Mouse (Mus musculus) left cerebral cortex, postnatal 36 days (tissue): ENCODE data around the gene Olfr357. TPM values are rescaled to one million over a fixed set of nuclear protein-coding genes. Genes with fewer than 3 reads are reported as not detected.

Experiments
- DNase-seq, 2 experiments: peaks; one replicate each; pipeline ENCODE4 v3.0.0; 2021 to 2022; ENCODE audit warnings: low spot score in 2 of 2, mixed read lengths in 1 of 2
- intact Hi-C: fragments of 180-260 bp; cut with DNase I; formaldehyde crosslinking; loops from one replicate; pipeline ENCODE4 v1.15.1; 2025
- total RNA-seq, 2 experiments: library from RNA; stranded (reverse); gene quantifications; 2 replicates each; pipeline ENCODE4 v1.2.3; 2021

The Olfr357 gene
- total RNA-seq, result not detected

DNA sequence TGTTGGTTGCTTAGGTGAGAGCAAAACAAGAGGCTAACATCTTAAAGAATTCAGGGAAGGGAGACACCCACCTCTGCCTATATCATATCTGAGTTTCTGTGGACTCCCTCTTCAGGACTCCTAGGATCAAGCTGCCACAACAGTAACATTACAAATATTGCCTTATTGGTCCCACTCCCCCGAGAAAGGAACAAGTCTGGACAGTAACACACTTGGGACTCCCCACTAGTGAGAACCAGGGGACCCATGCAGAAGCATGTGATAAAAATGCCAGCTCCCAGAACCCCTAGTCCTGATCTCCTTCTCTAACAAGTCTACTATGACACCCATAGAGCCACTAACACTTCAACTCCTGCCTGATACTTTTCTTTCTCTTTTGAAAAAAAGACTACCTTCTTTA, at the start of gene Olfr357:
Gene Olfr357, plus strand, starts transcription at position 301 of the 400 bp plus-strand sequence.
- DNase-seq, result no peak
- intact Hi-C loops, result no loop called here

DNA sequence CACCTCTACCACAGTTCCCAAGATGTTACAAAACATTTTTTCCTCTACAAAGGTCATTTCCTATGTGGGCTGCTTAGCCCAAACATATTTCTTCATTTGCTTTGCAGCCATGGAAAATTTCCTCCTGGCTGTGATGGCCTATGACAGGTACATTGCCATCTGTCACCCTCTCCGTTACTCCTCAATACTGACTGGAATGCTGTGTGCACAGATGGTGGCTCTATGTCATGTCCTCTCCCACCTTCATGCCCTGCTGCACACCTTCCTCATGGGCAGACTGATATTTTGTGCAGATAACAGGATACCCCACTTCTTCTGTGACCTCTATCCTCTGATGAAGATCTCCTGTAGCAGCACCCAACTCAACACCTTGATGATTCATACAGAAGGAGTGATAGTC, 3.4 kb downstream of the Olfr357 start:
- intact Hi-C loops, result no loop called here
- no peak for DNase-seq

- intact Hi-C loops, result no loop called here
These were observed 15.6 kb downstream of the Olfr357 start, which contains the start of gene Olfr358 for GRCm38 (mm10) chr2:37009235-37009634. TSS of gene Olfr358 (minus strand) at chr2:37009335.

More at GRCm38 (mm10) chr2:37009235-37009634, 15.6 kb downstream of the Olfr357 start, which contains the start of gene Olfr358:
- DNase-seq, result no peak

Other genes starting within 250 kb of the Olfr357 start
- gene Olfr348, start 209.6 kb upstream of the Olfr357 start, total RNA-seq, result not detected
- gene Olfr50, start 203.3 kb upstream of the Olfr357 start, total RNA-seq, result not detected
- not detected for gene Olfr3, start 176.8 kb upstream of the Olfr357 start, total RNA-seq
- gene Olfr350, start 147.5 kb upstream of the Olfr357 start, total RNA-seq, result not detected
- gene Olfr351, start 131.2 kb upstream of the Olfr357 start, total RNA-seq, result not detected
- gene Olfr352, start 125.4 kb upstream of the Olfr357 start, total RNA-seq, result not detected
- gene Olfr353, start 100.9 kb upstream of the Olfr357 start, total RNA-seq, result not detected
- not detected for gene Olfr354, start 88.1 kb upstream of the Olfr357 start, total RNA-seq
- gene Olfr355, start 64.9 kb upstream of the Olfr357 start, total RNA-seq, result not detected
- not detected for gene Olfr356, start 56.7 kb upstream of the Olfr357 start, total RNA-seq
- gene Olfr358, start 15.5 kb downstream of the Olfr357 start, total RNA-seq, result not detected
- gene Olfr360, start 71.9 kb downstream of the Olfr357 start, total RNA-seq, result not detected
- gene Olfr361, start 95.5 kb downstream of the Olfr357 start, total RNA-seq, result not detected
- not detected for gene Olfr362, start 124.1 kb downstream of the Olfr357 start, total RNA-seq
- not detected for gene Olfr364-ps1, start 145.5 kb downstream of the Olfr357 start, total RNA-seq
- not detected for gene Olfr365, start 194.4 kb downstream of the Olfr357 start, total RNA-seq
- gene Olfr366, start 217.7 kb downstream of the Olfr357 start, total RNA-seq, result not detected